Mouse (Mus musculus) hindbrain, postnatal 0 days (tissue): ENCODE results near the gene Ccdc187. TPM values are rescaled to one million over a fixed set of nuclear protein-coding genes. Genes with fewer than 3 reads are reported as not detected.

Experiments used
- ATAC-seq: fragments of 200-750 bp; cut with Nextera tagmentation; 2 replicates; pipeline ENCODE4 v1.8.0; 2017; ENCODE audit warnings: mild to moderate bottlenecking, moderate TSS enrichment, moderate library complexity
- DNase-seq: peaks from one replicate; pipeline ENCODE4 v3.0.0-alpha.2; 2015; ENCODE audit warnings: low spot score
- H3K27ac ChIP-seq: fragments of 300-500 bp; sonication (generic); 2 replicates; pipeline ENCODE4 v1.5.1; 2014; ENCODE audit warnings: mild to moderate bottlenecking
- H3K27me3 ChIP-seq: fragments of 300-500 bp; sonication (generic); 2 replicates; pipeline ENCODE4 v1.6.1; 2014; ENCODE audit warnings: low read length, mixed read lengths; ENCODE audit not compliant: insufficient read depth
- H3K36me3 ChIP-seq: fragments of 300-500 bp; sonication (generic); 2 replicates; pipeline ENCODE4 v1.6.1; 2014; ENCODE audit warnings: low read length, mixed read lengths; ENCODE audit not compliant: insufficient read depth
- H3K4me1 ChIP-seq: fragments of 300-500 bp; sonication (generic); 2 replicates; pipeline ENCODE4 v1.6.1; 2014; ENCODE audit warnings: antibody characterized with exemption, low read length, mixed read lengths; ENCODE audit not compliant: insufficient read depth
- H3K4me2 ChIP-seq: fragments of 300-500 bp; sonication (generic); 2 replicates; pipeline ENCODE4 v1.6.1; 2014; ENCODE audit warnings: low read depth, mild to moderate bottlenecking, low read length, moderate library complexity, mixed read lengths
- H3K4me3 ChIP-seq: fragments of 300-500 bp; sonication (generic); 2 replicates; pipeline ENCODE4 v1.5.1; 2014; ENCODE audit warnings: low read length
- H3K9ac ChIP-seq: fragments of 300-500 bp; sonication (generic); replicated peaks from 2 replicates; pipeline ENCODE4 v1.6.1; 2014; ENCODE audit warnings: mild to moderate bottlenecking, low read length, moderate library complexity, mixed read lengths
- H3K9me3 ChIP-seq: fragments of 300-500 bp; sonication (generic); 2 replicates; pipeline ENCODE4 v1.6.1; 2016; ENCODE audit warnings: low read length, mixed read lengths
- CTCF ChIP-seq: IDR thresholded peaks from 2 replicates; pipeline ENCODE4 v1.5.1; 2016; ENCODE audit warnings: antibody characterized with exemption, control low read depth, low read depth
- WGBS: fragments of 180-500 bp; shearing (Covaris S2); extraction: QIAGEN DNeasy Blood & Tissue Kit; methylation state at CpG from one replicate; pipeline ENCODE4 v1.1.7; 2014; 5-methylcytosine and 5-hydroxymethylcytosine counted together
- polyA plus RNA-seq: library from polyadenylated mRNA; unstranded; fragments of >200 nt; fragmentation: Nextera tagmentation; extraction: Ambion mirVana; gene quantifications from 2 replicates; pipeline ENCODE4 v1.2.1, GENCODE M21; 2015
- total RNA-seq: library from RNA; depleted of rRNA; stranded (reverse); fragments of >200 nt; gene quantifications from 2 replicates; pipeline ENCODE4 v1.2.3, GENCODE M21; 2014

Gene Ccdc187
- total and polyA plus RNA-seq, 2 experiments from 2014 or later = 0.18 to 2.7 TPM

GRCm38 (mm10) chr2:26311936-26312335 lies 17.6 kb upstream of the Ccdc187 start:
- ATAC-seq (no peak), DNase-seq (no peak)
- Histone ChIP-seq H3K9me3 (no peaks in the 10 kb centered on the region), H3K36me3 (no peaks in the 10 kb centered on the region), H3K4me3 (no peak overlapping the region), H3K27ac (no peak overlapping the region), H3K4me1 (peaks cover 15% of the 10 kb centered on the region), H3K4me2 (no peak overlapping the region), H3K27me3 (no peaks in the 10 kb centered on the region), H3K9ac (no peak overlapping the region)
- WGBS = 67% methylated on average over 5 of the region's 5 CpGs
- no peak for TF ChIP-seq CTCF

- H3K27ac ChIP-seq = 0 out of 2 replicates have a peak overlapping the region, but pooled peaks have one; percentile 45
- no peaks in the 10 kb centered on the region for H3K36me3 ChIP-seq
- peaks cover 4% of the 10 kb centered on the region for H3K4me1 ChIP-seq
- H3K9ac ChIP-seq = no peak overlapping the region
- WGBS = 17% methylated on average over 10 of the region's 10 CpGs
- TF ChIP-seq CTCF = no peak
- peak; percentile 74 for ATAC-seq
- peak; percentile 57 for DNase-seq
- no peaks in the 10 kb centered on the region for H3K9me3 ChIP-seq
- no peaks in the 10 kb centered on the region for H3K27me3 ChIP-seq
- no peak overlapping the region for H3K4me2 ChIP-seq
- no peak overlapping the region for H3K4me3 ChIP-seq
These were observed 15.4 kb upstream of the Ccdc187 start for GRCm38 (mm10) chr2:26309739-26310138.

- H3K36me3 ChIP-seq = no peaks in the 10 kb centered on the region
- H3K27me3 ChIP-seq = no peaks in the 10 kb centered on the region
- no peak for TF ChIP-seq CTCF
- no peak overlapping the region for H3K27ac ChIP-seq
- ATAC-seq (no peak), DNase-seq (no peak)
- WGBS = 80% methylated on average over 3 of the region's 3 CpGs
- no peak overlapping the region for H3K4me3 ChIP-seq
- H3K4me2 ChIP-seq = no peak overlapping the region
- H3K9me3 ChIP-seq = no peaks in the 10 kb centered on the region
- no peak overlapping the region for H3K9ac ChIP-seq
- H3K4me1 ChIP-seq = no peaks in the 10 kb centered on the region; the same call in 1 of the 2 replicates
These were observed 12.3 kb upstream of the Ccdc187 start for GRCm38 (mm10) chr2:26306702-26307101.

- Histone ChIP-seq H3K4me2 (no peak overlapping the region), H3K4me3 (no peak overlapping the region), H3K9me3 (no peaks in the 10 kb centered on the region), H3K27ac (no peak overlapping the region), H3K4me1 (peaks cover under 1% of the 10 kb centered on the region; the same call in 1 of the 2 replicates), H3K9ac (no peak overlapping the region), H3K36me3 (no peaks in the 10 kb centered on the region), H3K27me3 (no peaks in the 10 kb centered on the region)
- DNase-seq = no peak
- 85% methylated on average over 2 of the region's 2 CpGs for WGBS
- TF ChIP-seq CTCF = no peak
- ATAC-seq = no peak
These were observed 11.2 kb upstream of the Ccdc187 start for GRCm38 (mm10) chr2:26305555-26305954.

GRCm38 (mm10) chr2:26304711-26305110 lies 10.4 kb upstream of the Ccdc187 start:
- H3K4me3 ChIP-seq = no peak overlapping the region
- no peak overlapping the region for H3K4me2 ChIP-seq

GRCm38 (mm10) chr2:26302005-26302503 lies 7.7 kb upstream of the Ccdc187 start:
- TF ChIP-seq CTCF = no peak
- WGBS = 88% methylated on average over 10 of the region's 10 CpGs
- H3K4me1 ChIP-seq = peaks cover 31% of the 10 kb centered on the region
- no peak overlapping the region for H3K4me3 ChIP-seq
- H3K36me3 ChIP-seq = no peaks in the 10 kb centered on the region
- H3K9ac ChIP-seq = no peak overlapping the region
- ATAC-seq = no peak
- H3K27me3 ChIP-seq = no peaks in the 10 kb centered on the region
- no peak for DNase-seq
- H3K4me2 ChIP-seq = no peak overlapping the region
- no peaks in the 10 kb centered on the region for H3K9me3 ChIP-seq
- H3K27ac ChIP-seq = no peak overlapping the region

More at GRCm38 (mm10) chr2:26304711-26305110, 10.4 kb upstream of the Ccdc187 start:
- Histone ChIP-seq H3K4me1 (peaks cover 8% of the 10 kb centered on the region), H3K27ac (no peak overlapping the region), H3K9ac (no peak overlapping the region), H3K36me3 (no peaks in the 10 kb centered on the region), H3K9me3 (no peaks in the 10 kb centered on the region), H3K27me3 (no peaks in the 10 kb centered on the region)
- DNase-seq (no peak), ATAC-seq (no peak)
- WGBS = 61% methylated on average over 1 of the region's 1 CpGs
- TF ChIP-seq CTCF = no peak

GRCm38 (mm10) chr2:26300808-26301174 lies 6.4 kb upstream of the Ccdc187 start:
- Histone ChIP-seq H3K27ac (peak overlapping the region; percentile 90; the same call in 1 of the 2 replicates), H3K4me3 (no peak overlapping the region), H3K4me1 (peaks cover 37% of the 10 kb centered on the region), H3K36me3 (no peaks in the 10 kb centered on the region), H3K27me3 (no peaks in the 10 kb centered on the region), H3K9ac (no peak overlapping the region), H3K9me3 (no peaks in the 10 kb centered on the region), H3K4me2 (no peak overlapping the region)
- WGBS = 0% methylated on average over 3 of the region's 3 CpGs
- ATAC-seq (peak; percentile 25; the same call in 1 of the 2 replicates), DNase-seq (peak; percentile 92)
- TF ChIP-seq CTCF = peak; percentile 94
